Mouse (Mus musculus): Measurements from ENCODE around the gene Nedd8. TPM values are rescaled to one million over a fixed set of nuclear protein-coding genes. Genes with fewer than 3 reads are reported as not detected.

Gene Nedd8
- polyA plus RNA-seq, 1 experiment, result 245 TPM

GRCm38 (mm10) chr14:55643060-55643907 lies 28.6 kb downstream of the Nedd8 start, which contains the start of gene Tm9sf1:
TSS of gene Tm9sf1 (minus strand) at chr14:55643806.
- Histone ChIP-seq H3K27ac (replicated peaks; ENCODE audit: low read depth, low read length) (peak within 1 kb of the TSS; percentile 99), H3K4me3 (ENCODE audit: insufficient read depth, low read depth, low read length) (peak within 1 kb of the TSS; percentile 89), H3K4me1 (ENCODE audit: control insufficient read depth, insufficient read depth, insufficient read length, low read length) (peaks cover 10% of the 10 kb centered on the region)

- H3K27ac ChIP-seq (replicated peaks; ENCODE audit: low read depth, low read length), result peak overlapping the region; percentile 99; the same call in 1 of the 2 replicates
- H3K4me1 ChIP-seq (ENCODE audit: control insufficient read depth, insufficient read depth, insufficient read length, low read length), result peaks cover 10% of the 10 kb centered on the region
- H3K4me3 ChIP-seq (ENCODE audit: insufficient read depth, low read depth, low read length), result peak overlapping the region; percentile 89
Observed at GRCm38 (mm10) chr14:55642679-55643059, 29.3 kb downstream of the Nedd8 start.

GRCm38 (mm10) chr14:55641291-55641690 lies 30.6 kb downstream of the Nedd8 start:
- Histone ChIP-seq H3K4me3 (ENCODE audit: insufficient read depth, low read depth, low read length) (no peak overlapping the region), H3K27ac (replicated peaks; ENCODE audit: low read depth, low read length) (no peak overlapping the region), H3K4me1 (ENCODE audit: control insufficient read depth, insufficient read depth, insufficient read length, low read length) (peaks cover 10% of the 10 kb centered on the region)

GRCm38 (mm10) chr14:55640816-55641215 lies 31.1 kb downstream of the Nedd8 start:
- H3K27ac ChIP-seq (replicated peaks; ENCODE audit: low read depth, low read length), result no peak overlapping the region
- no peak overlapping the region for H3K4me3 ChIP-seq (ENCODE audit: insufficient read depth, low read depth, low read length)
- H3K4me1 ChIP-seq (ENCODE audit: control insufficient read depth, insufficient read depth, insufficient read length, low read length), result peaks cover 10% of the 10 kb centered on the region

- Histone ChIP-seq H3K27ac (replicated peaks; ENCODE audit: low read depth, low read length) (no peak within 1 kb of the TSS), H3K4me3 (ENCODE audit: insufficient read depth, low read depth, low read length) (no peak within 1 kb of the TSS)
Observed at GRCm38 (mm10) chr14:55637795-55638194, 34.1 kb downstream of the Nedd8 start, which contains the start of gene Gm49378. TSS of gene Gm49378 (minus strand) at chr14:55637895.

GRCm38 (mm10) chr14:55635523-55636007 lies 36.4 kb downstream of the Nedd8 start, which contains the start of gene Ipo4:
TSS of gene Ipo4 (minus strand) at chr14:55635957.
- Histone ChIP-seq H3K4me3 (ENCODE audit: insufficient read depth, low read depth, low read length) (peak within 1 kb of the TSS; percentile 74), H3K4me1 (ENCODE audit: control insufficient read depth, insufficient read depth, insufficient read length, low read length) (peaks cover 3% of the 10 kb centered on the region; the same call in 1 of the 2 replicates), H3K27ac (replicated peaks; ENCODE audit: low read depth, low read length) (peak within 1 kb of the TSS; percentile 58)

More at GRCm38 (mm10) chr14:55637795-55638194, 34.1 kb downstream of the Nedd8 start, which contains the start of gene Gm49378:
- H3K4me1 ChIP-seq (ENCODE audit: control insufficient read depth, insufficient read depth, insufficient read length, low read length), result peaks cover 8% of the 10 kb centered on the region

- peak overlapping the region; percentile 74 for H3K4me3 ChIP-seq (ENCODE audit: insufficient read depth, low read depth, low read length)
- H3K27ac ChIP-seq (replicated peaks; ENCODE audit: low read depth, low read length), result peak overlapping the region; percentile 58
- peaks cover 3% of the 10 kb centered on the region; the same call in 1 of the 2 replicates for H3K4me1 ChIP-seq (ENCODE audit: control insufficient read depth, insufficient read depth, insufficient read length, low read length)
Observed at GRCm38 (mm10) chr14:55634874-55635522, 36.9 kb downstream of the Nedd8 start.

GRCm38 (mm10) chr14:55629312-55629711 lies 42.6 kb downstream of the Nedd8 start:
- no peaks in the 10 kb centered on the region for H3K4me1 ChIP-seq (ENCODE audit: control insufficient read depth, insufficient read depth, insufficient read length, low read length)
- no peak overlapping the region for H3K4me3 ChIP-seq (ENCODE audit: insufficient read depth, low read depth, low read length)
- no peak overlapping the region for H3K27ac ChIP-seq (replicated peaks; ENCODE audit: low read depth, low read length)

- H3K27ac ChIP-seq (replicated peaks; ENCODE audit: low read depth, low read length), result no peak overlapping the region
- no peaks in the 10 kb centered on the region for H3K4me1 ChIP-seq (ENCODE audit: control insufficient read depth, insufficient read depth, insufficient read length, low read length)
- H3K4me3 ChIP-seq (ENCODE audit: insufficient read depth, low read depth, low read length), result no peak overlapping the region
Observed at GRCm38 (mm10) chr14:55628077-55628827, 43.7 kb downstream of the Nedd8 start.

GRCm38 (mm10) chr14:55618486-55619195 lies 53.3 kb downstream of the Nedd8 start:
- Histone ChIP-seq H3K4me3 (ENCODE audit: insufficient read depth, low read depth, low read length) (no peak overlapping the region), H3K27ac (replicated peaks; ENCODE audit: low read depth, low read length) (no peak overlapping the region), H3K4me1 (ENCODE audit: control insufficient read depth, insufficient read depth, insufficient read length, low read length) (no peaks in the 10 kb centered on the region)

- Histone ChIP-seq H3K27ac (replicated peaks; ENCODE audit: low read depth, low read length) (no peak within 1 kb of the TSS), H3K4me1 (ENCODE audit: control insufficient read depth, insufficient read depth, insufficient read length, low read length) (no peaks in the 10 kb centered on the region), H3K4me3 (ENCODE audit: insufficient read depth, low read depth, low read length) (no peak within 1 kb of the TSS)
Observed at GRCm38 (mm10) chr14:55617822-55618221, 54.1 kb downstream of the Nedd8 start, which contains the start of gene Rec8. TSS of gene Rec8 (plus strand) at chr14:55618037.

GRCm38 (mm10) chr14:55616844-55617243 lies 55.1 kb downstream of the Nedd8 start:
- Histone ChIP-seq H3K4me3 (ENCODE audit: insufficient read depth, low read depth, low read length) (no peak overlapping the region), H3K4me1 (ENCODE audit: control insufficient read depth, insufficient read depth, insufficient read length, low read length) (no peaks in the 10 kb centered on the region), H3K27ac (replicated peaks; ENCODE audit: low read depth, low read length) (no peak overlapping the region)

- Histone ChIP-seq H3K4me1 (ENCODE audit: control insufficient read depth, insufficient read depth, insufficient read length, low read length) (no peaks in the 10 kb centered on the region), H3K27ac (replicated peaks; ENCODE audit: low read depth, low read length) (no peak overlapping the region), H3K4me3 (ENCODE audit: insufficient read depth, low read depth, low read length) (no peak overlapping the region)
Observed at GRCm38 (mm10) chr14:55615876-55616275, 56.0 kb downstream of the Nedd8 start.

GRCm38 (mm10) chr14:55614565-55615178 lies 57.3 kb downstream of the Nedd8 start:
- Histone ChIP-seq H3K4me3 (ENCODE audit: insufficient read depth, low read depth, low read length) (no peak overlapping the region), H3K27ac (replicated peaks; ENCODE audit: low read depth, low read length) (no peak overlapping the region)

More at GRCm38 (mm10) chr14:55614565-55615178, 57.3 kb downstream of the Nedd8 start:
- H3K4me1 ChIP-seq (ENCODE audit: control insufficient read depth, insufficient read depth, insufficient read length, low read length), result no peaks in the 10 kb centered on the region
